Mouse (Mus musculus) erythroblast, embryonic 14.5 days (primary cell): ENCODE results near the gene Bhmt.

Experiments used
- GATA1 ChIP-seq: IDR thresholded peaks from 2 replicates; pipeline ENCODE4 v1.6.1; 2012; ENCODE audit warnings: low read length, inconsistent platforms, mixed read lengths
- TAL1 ChIP-seq: IDR thresholded peaks from 3 replicates; pipeline ENCODE4 v1.6.1; 2012; ENCODE audit warnings: low read length, inconsistent platforms, mixed read lengths

DNA sequence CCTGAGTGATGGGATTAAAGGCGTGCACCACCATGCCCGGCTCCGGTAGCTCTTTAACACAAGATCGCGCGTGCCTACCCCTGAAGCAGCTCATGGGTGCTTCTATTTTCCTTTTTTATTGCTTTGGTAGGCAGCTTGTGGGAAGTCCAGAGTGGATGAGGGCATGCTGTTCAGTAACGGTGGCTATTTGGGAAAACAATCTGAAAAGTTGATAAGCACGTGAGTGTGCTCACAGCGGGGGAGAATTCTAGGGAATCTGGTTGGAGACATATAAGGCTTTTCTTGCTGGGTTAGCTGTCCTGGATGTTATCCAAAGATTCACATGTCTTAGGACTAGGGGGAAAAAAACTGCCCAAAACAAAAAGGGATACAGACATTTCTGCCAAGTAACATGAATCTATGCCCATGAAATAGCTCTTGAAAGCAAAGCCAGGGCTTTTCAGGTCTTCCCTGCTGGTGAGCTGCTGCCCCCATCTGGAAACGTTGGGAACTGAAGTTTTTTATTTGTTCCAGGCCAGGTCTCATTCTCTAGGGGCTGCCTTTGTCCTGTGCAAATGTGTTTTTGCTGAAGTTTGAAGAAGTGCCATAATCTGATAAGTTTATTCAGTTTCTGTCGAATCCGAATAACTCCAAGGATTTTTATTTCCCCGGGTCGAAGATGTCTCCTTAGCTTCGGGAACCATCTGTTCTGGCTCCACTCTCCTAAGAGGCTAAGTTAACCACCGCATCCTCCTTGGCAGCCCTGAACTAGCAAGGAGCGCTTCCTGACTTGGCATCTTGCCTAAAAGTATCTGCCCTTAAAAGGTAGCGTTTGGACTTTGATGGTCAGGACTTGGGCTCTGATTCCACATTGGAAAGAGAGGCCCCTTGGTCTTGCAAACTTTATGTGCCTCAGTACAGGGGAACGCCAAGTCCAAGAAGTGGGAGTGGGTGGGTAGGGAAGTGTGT is 24.8 kb downstream of the Bhmt start:
- TF ChIP-seq GATA1 = no peak
- TF ChIP-seq TAL1 = no peak
